Mouse (Mus musculus) kidney, postnatal 0 days (tissue): Measurements from ENCODE around the gene Sf3b1. TPM values are rescaled to one million over a fixed set of nuclear protein-coding genes. Genes with fewer than 3 reads are reported as not detected.

Source experiments
- ATAC-seq: fragments of 200-750 bp; cut with Nextera tagmentation; replicated peaks from 2 replicates; pipeline ENCODE4 v1.8.0; 2017; ENCODE audit warnings: low read depth, moderate number of reproducible peaks, moderate TSS enrichment, moderate library complexity; ENCODE audit not compliant: low FRiP score
- DNase-seq: peaks from one replicate; pipeline ENCODE4 v3.0.0-alpha.2; 2016; ENCODE audit warnings: low spot score
- H3K27ac ChIP-seq: fragments of 300-500 bp; sonication (generic); 2 replicates; pipeline ENCODE4 v1.5.1; 2014; ENCODE audit warnings: mild to moderate bottlenecking
- H3K27me3 ChIP-seq: fragments of 300-500 bp; sonication (generic); 2 replicates; pipeline ENCODE4 v1.6.1; 2014; ENCODE audit warnings: low read length, mixed read lengths; ENCODE audit not compliant: insufficient read depth
- H3K36me3 ChIP-seq: fragments of 300-500 bp; sonication (generic); 2 replicates; pipeline ENCODE4 v1.6.1; 2014; ENCODE audit warnings: low read length, mixed read lengths; ENCODE audit not compliant: insufficient read depth
- H3K4me1 ChIP-seq: fragments of 300-500 bp; sonication (generic); replicated peaks from 2 replicates; pipeline ENCODE4 v1.6.1; 2014; ENCODE audit warnings: antibody characterized with exemption, low read length, mixed read lengths; ENCODE audit not compliant: insufficient read depth
- H3K4me2 ChIP-seq: fragments of 300-500 bp; sonication (generic); 2 replicates; pipeline ENCODE4 v1.6.1; 2014; ENCODE audit warnings: mild to moderate bottlenecking, low read length, moderate library complexity, mixed read lengths
- H3K4me3 ChIP-seq: fragments of 300-500 bp; sonication (generic); replicated peaks from 2 replicates; pipeline ENCODE4 v1.5.1; 2014; ENCODE audit warnings: low read depth, low read length
- H3K9ac ChIP-seq: fragments of 300-500 bp; sonication (generic); 2 replicates; pipeline ENCODE4 v1.6.1; 2014; ENCODE audit warnings: low read depth, low read length
- H3K9me3 ChIP-seq: fragments of 300-500 bp; sonication (generic); replicated peaks from 2 replicates; pipeline ENCODE4 v1.6.1; 2016; ENCODE audit warnings: low read length, inconsistent platforms, mixed read lengths
- CTCF ChIP-seq: IDR thresholded peaks from 2 replicates; pipeline ENCODE4 v1.5.1; 2016; ENCODE audit warnings: antibody characterized with exemption, low read depth, mild to moderate bottlenecking, moderate library complexity
- WGBS: fragments of 180-500 bp; shearing (Covaris S2); extraction: QIAGEN DNeasy Blood & Tissue Kit; methylation state at CpG from one replicate; pipeline ENCODE4 v1.1.7; 2014; 5-methylcytosine and 5-hydroxymethylcytosine counted together
- polyA plus RNA-seq: library from polyadenylated mRNA; unstranded; fragments of >200 nt; fragmentation: Nextera tagmentation; extraction: Ambion mirVana; gene quantifications from 2 replicates; pipeline ENCODE4 v1.2.1, GENCODE M21; 2015

The Sf3b1 gene
- polyA plus RNA-seq, 1 experiment from 2014 or later = 271 TPM

DNA sequence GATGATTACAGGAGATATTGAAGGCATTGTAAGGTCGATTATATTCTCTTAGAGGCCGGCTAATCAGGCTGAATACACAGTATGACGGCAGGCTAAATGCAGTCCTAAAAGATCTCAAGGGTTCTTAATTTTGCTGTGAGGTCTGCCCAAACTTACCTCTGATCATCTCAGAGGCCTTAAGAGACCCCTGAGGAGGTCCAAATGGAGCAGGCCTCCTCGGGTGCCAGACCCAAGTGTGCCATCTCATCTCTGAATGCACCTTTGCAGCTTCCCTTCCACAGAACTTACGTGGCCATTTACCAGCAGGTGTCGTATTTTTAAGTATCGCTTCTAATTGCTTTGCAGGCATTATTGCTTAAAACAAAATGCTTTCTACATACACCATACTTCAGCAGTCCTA lies 43.1 kb downstream of the Sf3b1 start:
- no peak for ATAC-seq
- H3K4me1 ChIP-seq = no peaks in the 10 kb centered on the region
- no peak overlapping the region for H3K9ac ChIP-seq
- H3K27ac ChIP-seq = no peak overlapping the region
- DNase-seq = no peak
- H3K27me3 ChIP-seq = no peaks in the 10 kb centered on the region
- H3K4me3 ChIP-seq = no peak overlapping the region
- TF ChIP-seq CTCF = no peak
- no peaks in the 10 kb centered on the region for H3K9me3 ChIP-seq
- no peak overlapping the region for H3K4me2 ChIP-seq
- H3K36me3 ChIP-seq = peaks cover 27% of the 10 kb centered on the region
- 90% methylated on average over 7 of the region's 7 CpGs for WGBS

GRCm38 (mm10) chr1:54983339-54983738 lies 43.9 kb downstream of the Sf3b1 start:
- Histone ChIP-seq H3K9me3 (no peaks in the 10 kb centered on the region), H3K27ac (no peak overlapping the region), H3K4me1 (no peaks in the 10 kb centered on the region), H3K36me3 (peaks cover 24% of the 10 kb centered on the region), H3K9ac (no peak overlapping the region), H3K4me3 (no peak overlapping the region), H3K27me3 (no peaks in the 10 kb centered on the region), H3K4me2 (no peak overlapping the region)
- peak; percentile 64 for TF ChIP-seq CTCF
- ATAC-seq (peak; percentile 5; the same call in 1 of the 2 replicates), DNase-seq (peak; percentile 54)
- 59% methylated on average over 3 of the region's 3 CpGs for WGBS

DNA sequence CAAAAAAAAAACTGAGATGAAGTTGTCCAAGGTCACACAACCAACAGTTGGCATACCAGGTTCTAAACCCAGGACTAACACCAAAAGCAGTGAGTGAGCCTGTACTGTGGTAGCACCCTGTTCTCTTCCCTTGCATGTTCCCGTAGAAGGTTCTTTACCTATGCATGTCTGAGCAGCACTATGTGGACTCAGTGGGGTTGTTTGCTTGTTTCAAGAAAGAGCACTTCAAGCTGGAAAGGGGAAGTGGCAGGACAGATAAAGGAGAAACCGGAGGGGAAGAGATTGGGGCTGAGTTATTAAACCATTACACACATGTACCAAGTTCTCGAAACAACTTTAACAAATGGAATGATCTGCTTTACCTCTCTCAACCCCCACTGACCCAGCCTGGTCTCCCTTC lies 44.6 kb downstream of the Sf3b1 start:
- ATAC-seq (no peak), DNase-seq (no peak)
- Histone ChIP-seq H3K4me2 (no peak overlapping the region), H3K4me3 (no peak overlapping the region), H3K9me3 (no peaks in the 10 kb centered on the region), H3K27me3 (no peaks in the 10 kb centered on the region), H3K9ac (no peak overlapping the region), H3K27ac (no peak overlapping the region), H3K4me1 (no peaks in the 10 kb centered on the region), H3K36me3 (peaks cover 21% of the 10 kb centered on the region)
- no peak for TF ChIP-seq CTCF
- 93% methylated on average over 3 of the region's 3 CpGs for WGBS

- DNase-seq = peak; percentile 68
- Histone ChIP-seq H3K4me3 (no peak overlapping the region), H3K4me2 (no peak overlapping the region), H3K27me3 (no peaks in the 10 kb centered on the region), H3K9me3 (no peaks in the 10 kb centered on the region), H3K27ac (no peak overlapping the region), H3K9ac (no peak overlapping the region), H3K4me1 (no peaks in the 10 kb centered on the region), H3K36me3 (0 out of 2 replicates have a peak, but pooled peaks cover 4% of the 10 kb centered on the region)
- peak; percentile 69 for TF ChIP-seq CTCF
- WGBS = 60% methylated on average over 1 of the region's 1 CpGs
- peak; percentile 57 for ATAC-seq
Observed at GRCm38 (mm10) chr1:54979226-54979984, 47.9 kb downstream of the Sf3b1 start.

DNA sequence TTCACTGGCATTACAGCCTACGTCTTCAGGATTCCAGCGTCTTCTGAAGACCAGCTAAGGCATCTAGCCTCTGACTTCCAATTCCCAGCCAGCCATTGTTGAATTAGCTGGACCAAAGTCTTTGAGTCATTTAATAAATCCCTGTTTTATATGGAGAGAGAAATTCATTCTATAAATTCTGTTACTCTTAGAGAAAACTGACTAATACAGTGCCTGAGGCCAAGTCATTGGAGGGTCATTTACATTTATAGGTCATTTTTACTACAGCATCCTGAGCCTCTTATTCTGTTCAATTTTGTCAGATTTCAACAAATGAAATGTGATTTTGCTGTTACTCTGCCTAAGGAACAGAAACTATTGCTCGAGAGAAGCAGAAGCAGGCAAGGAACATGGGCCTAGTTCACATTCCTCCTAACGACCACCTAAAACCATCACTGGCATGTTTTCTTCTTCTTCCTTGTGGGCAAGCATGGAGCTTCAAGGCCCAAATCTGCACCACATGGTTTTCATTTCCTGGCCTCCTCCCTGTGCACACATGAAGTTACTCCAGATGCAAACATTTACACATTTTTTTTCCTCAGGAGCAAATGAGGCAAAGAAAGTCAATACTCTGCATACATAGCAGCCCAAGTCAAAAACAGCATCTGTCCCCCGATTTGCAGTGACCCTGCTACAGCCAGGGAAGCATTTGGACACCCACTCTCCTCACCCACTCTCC lies 55.4 kb downstream of the Sf3b1 start:
- Histone ChIP-seq H3K9ac (no peak overlapping the region), H3K4me1 (no peaks in the 10 kb centered on the region), H3K4me3 (no peak overlapping the region), H3K9me3 (no peaks in the 10 kb centered on the region), H3K27ac (no peak overlapping the region), H3K36me3 (no peaks in the 10 kb centered on the region), H3K4me2 (no peak overlapping the region), H3K27me3 (no peaks in the 10 kb centered on the region)
- WGBS = 85% methylated on average over 5 of the region's 5 CpGs
- ATAC-seq (no peak), DNase-seq (no peak)
- TF ChIP-seq CTCF = no peak

DNA sequence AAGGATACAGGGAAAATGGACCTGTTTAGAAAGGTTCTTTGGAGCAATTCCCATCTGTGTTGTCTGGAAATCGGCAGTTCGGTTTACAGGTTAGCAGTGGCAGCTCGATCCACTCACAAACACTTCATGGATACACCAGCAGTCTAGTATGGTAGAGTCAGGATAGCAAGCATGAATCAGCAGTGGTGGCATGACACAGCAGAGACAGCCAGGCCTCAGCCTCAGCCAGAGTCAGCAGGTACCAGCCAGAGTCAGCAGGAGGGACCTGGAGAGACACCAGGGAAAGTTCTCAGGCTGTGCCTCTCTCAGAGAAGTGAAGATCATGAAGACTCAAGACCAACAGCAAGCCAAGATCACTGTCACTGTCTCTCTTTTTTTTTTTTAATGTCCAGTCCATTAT lies 60.4 kb downstream of the Sf3b1 start:
- no peak for ATAC-seq
- no peaks in the 10 kb centered on the region for H3K9me3 ChIP-seq
- no peak for TF ChIP-seq CTCF
- no peaks in the 10 kb centered on the region for H3K4me1 ChIP-seq
- DNase-seq = no peak
- no peak overlapping the region for H3K27ac ChIP-seq
- H3K4me2 ChIP-seq = no peak overlapping the region
- 89% methylated on average over 3 of the region's 3 CpGs for WGBS
- no peaks in the 10 kb centered on the region for H3K27me3 ChIP-seq
- H3K36me3 ChIP-seq = no peaks in the 10 kb centered on the region
- H3K9ac ChIP-seq = no peak overlapping the region
- H3K4me3 ChIP-seq = no peak overlapping the region
